Mouse (Mus musculus) spleen, postnatal 10 days (tissue): Measurements from ENCODE around the gene Ifi205.

Source experiments
- DNase-seq, 2 experiments: peaks; one replicate each; pipeline ENCODE4 v3.0.0; 2021 to 2022; ENCODE audit warnings: low spot score in 2 of 2

Ifi205 gene

GRCm38 (mm10) chr1:173973111-173973510 lies 58.5 kb downstream of the Ifi205 start:
- no peak for DNase-seq
